Mouse (Mus musculus) cortical plate, adult 2 months (tissue): ENCODE results near the gene Dip2a.

Experiments
- CTCF ChIP-seq: fragments of 200-500 bp; IDR thresholded peaks from 2 replicates; pipeline ENCODE4 v1.5.1; 2011; ENCODE audit warnings: mild to moderate bottlenecking, control low read depth, low read length; ENCODE audit not compliant: insufficient read depth; ENCODE audit errors: extremely low read depth
- POLR2A ChIP-seq: fragments of 200-500 bp; IDR thresholded peaks from 2 replicates; pipeline ENCODE4 v1.6.1; 2011; ENCODE audit warnings: mild to moderate bottlenecking, low read length, control low read depth; ENCODE audit not compliant: insufficient read depth; ENCODE audit errors: extremely low read depth

DNA sequence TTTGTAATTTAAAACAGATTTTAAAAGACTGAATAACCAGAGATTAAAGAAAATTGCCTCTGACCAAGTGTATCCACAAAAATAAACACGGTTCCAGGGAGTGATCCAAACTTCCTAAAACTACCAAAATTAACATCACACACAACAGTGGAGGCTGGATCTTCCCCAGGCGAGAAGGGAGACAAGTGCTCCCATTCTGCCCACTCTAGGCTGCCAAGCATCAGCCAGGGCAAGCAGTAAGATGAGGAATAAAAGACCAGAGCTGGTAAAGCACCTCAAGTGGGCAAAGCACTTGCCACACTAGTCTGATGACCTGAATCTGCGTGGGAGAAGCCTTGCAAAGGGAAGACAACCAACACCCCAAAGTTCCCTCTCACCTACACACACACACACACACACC lies 26.6 kb upstream of the Dip2a start:
- TF ChIP-seq CTCF = no peak
- TF ChIP-seq POLR2A = no peak
